In the genomic region with DNA sequence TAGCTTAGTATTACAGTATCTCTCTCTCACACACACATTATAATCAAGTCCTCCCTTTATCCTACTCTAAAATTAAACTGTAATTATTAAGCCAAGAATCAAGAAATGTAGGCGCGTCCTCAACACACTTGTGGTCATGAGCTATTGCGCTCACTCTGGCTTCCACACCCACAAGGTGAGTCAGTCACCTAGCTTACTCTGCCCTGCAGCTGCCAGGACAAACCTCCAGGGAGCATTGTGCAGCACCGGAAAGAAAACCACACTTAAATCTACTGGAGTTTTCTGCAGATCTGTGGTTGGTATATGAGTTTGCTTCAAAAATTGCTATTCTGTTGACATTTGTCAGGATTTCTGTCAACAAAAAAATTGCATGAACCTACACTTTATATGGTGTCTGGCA, we compare ENCODE assay signal across 15 mouse cellular contexts.
"Had no signal": no experiment of that assay in that cellular context is flagged by ENCODE, and none has a peak within 500 bp of the region (broad histone marks: within the 10 kb centered on the region; RNA-seq: fewer than 3 reads in every experiment).

No protein-coding gene starts in this region.

- H3K9ac ChIP-seq: liver, embryonic 14.5 days; lung, embryonic 14.5 days; midbrain, embryonic 12.5 days; neural tube, embryonic 13.5 days; neural tube, embryonic 15.5 days had no signal

- H3K27ac ChIP-seq: liver, embryonic 14.5 days; midbrain, embryonic 10.5 days; midbrain, embryonic 12.5 days; neural tube, embryonic 13.5 days; neural tube, embryonic 15.5 days had no signal

- H3K4me2 ChIP-seq: lung, embryonic 14.5 days; midbrain, embryonic 12.5 days; neural tube, embryonic 13.5 days; neural tube, embryonic 15.5 days had no signal

- H3K4me3 ChIP-seq: midbrain, embryonic 10.5 days; midbrain, embryonic 12.5 days; myocyte; neural tube, embryonic 13.5 days; neural tube, embryonic 15.5 days had no signal

- H3K4me1 ChIP-seq: midbrain, embryonic 10.5 days; midbrain, embryonic 12.5 days; neural tube, embryonic 13.5 days; neural tube, embryonic 15.5 days had no signal

- H3K9me3 ChIP-seq: midbrain, embryonic 10.5 days; midbrain, embryonic 12.5 days; neural tube, embryonic 13.5 days; neural tube, embryonic 15.5 days had no signal

- ATAC-seq: midbrain, embryonic 16.5 days had no signal

- H3K36me3 ChIP-seq: midbrain, embryonic 10.5 days; midbrain, embryonic 12.5 days; neural tube, embryonic 13.5 days; neural tube, embryonic 15.5 days had no signal

- H3K27me3 ChIP-seq: midbrain, embryonic 12.5 days; neural tube, embryonic 13.5 days; neural tube, embryonic 15.5 days had no signal

- DNase-seq: lung, adult 18-20 months; lung, embryonic 14.5 days; lung, postnatal 4 days; midbrain, embryonic 14.5 days; right cerebral cortex, postnatal 14 days; thymus, adult 18-20 months; thymus, postnatal 14 days; thymus, postnatal 36 days had no signal
